Mouse (Mus musculus) lung, embryonic 14.5 days (tissue): Measurements from ENCODE around the gene Gm20388. TPM values are rescaled to one million over a fixed set of nuclear protein-coding genes. Genes with fewer than 3 reads are reported as not detected.
"Not testable (repeated sequence)": the region's sequence is repeated elsewhere in the genome, so short reads cannot be mapped to it uniquely, and the experiment has no call there.

Source experiments
- ATAC-seq: fragments of 200-750 bp; cut with Nextera tagmentation; 2 replicates; pipeline ENCODE4 v1.8.0; 2017; ENCODE audit warnings: mild to moderate bottlenecking, moderate TSS enrichment, moderate library complexity; ENCODE audit not compliant: insufficient read depth
- DNase-seq: peaks from one replicate; pipeline ENCODE4 v3.0.0-alpha.2; 2015
- H3K27ac ChIP-seq: fragments of 300-500 bp; sonication (generic); 2 replicates; pipeline ENCODE4 v1.5.1; 2014; ENCODE audit warnings: low read depth, mild to moderate bottlenecking, moderate library complexity
- H3K27me3 ChIP-seq: fragments of 300-500 bp; sonication (generic); 2 replicates; pipeline ENCODE4 v1.6.1; 2014; ENCODE audit warnings: low read length, control low read depth; ENCODE audit not compliant: insufficient read depth
- H3K36me3 ChIP-seq: fragments of 300-500 bp; sonication (generic); 2 replicates; pipeline ENCODE4 v1.6.1; 2014; ENCODE audit warnings: control low read depth; ENCODE audit not compliant: insufficient read depth
- H3K4me1 ChIP-seq: fragments of 300-500 bp; sonication (generic); 2 replicates; pipeline ENCODE4 v1.6.1; 2014; ENCODE audit warnings: antibody characterized with exemption, control low read depth; ENCODE audit not compliant: insufficient read depth
- H3K4me2 ChIP-seq: fragments of 300-500 bp; sonication (generic); 2 replicates; pipeline ENCODE4 v1.6.1; 2014; ENCODE audit warnings: mild to moderate bottlenecking
- H3K4me3 ChIP-seq: fragments of 300-500 bp; sonication (generic); 2 replicates; pipeline ENCODE4 v1.5.1; 2014; ENCODE audit warnings: low read depth, low read length
- H3K9ac ChIP-seq: fragments of 300-500 bp; sonication (generic); 2 replicates; pipeline ENCODE4 v1.6.1; 2014
- H3K9me3 ChIP-seq: fragments of 300-500 bp; sonication (generic); 2 replicates; pipeline ENCODE4 v1.6.1; 2016; ENCODE audit warnings: low read depth, low read length, control low read depth
- CTCF ChIP-seq: IDR thresholded peaks from 2 replicates; pipeline ENCODE4 v1.5.1; 2016; ENCODE audit warnings: antibody characterized with exemption, low read depth
- WGBS: fragments of 180-500 bp; shearing (Covaris S2); extraction: QIAGEN DNeasy Blood & Tissue Kit; methylation state at CpG from one replicate; pipeline ENCODE4 v1.1.7; 2014; 5-methylcytosine and 5-hydroxymethylcytosine counted together
- polyA plus RNA-seq: library from polyadenylated mRNA; unstranded; fragments of >200 nt; fragmentation: Nextera tagmentation; extraction: Ambion mirVana; gene quantifications from 2 replicates; pipeline ENCODE4 v1.2.1, GENCODE M21; 2014

Gene Gm20388
- polyA plus RNA-seq, 1 experiment from 2014 or later: not detected

DNA sequence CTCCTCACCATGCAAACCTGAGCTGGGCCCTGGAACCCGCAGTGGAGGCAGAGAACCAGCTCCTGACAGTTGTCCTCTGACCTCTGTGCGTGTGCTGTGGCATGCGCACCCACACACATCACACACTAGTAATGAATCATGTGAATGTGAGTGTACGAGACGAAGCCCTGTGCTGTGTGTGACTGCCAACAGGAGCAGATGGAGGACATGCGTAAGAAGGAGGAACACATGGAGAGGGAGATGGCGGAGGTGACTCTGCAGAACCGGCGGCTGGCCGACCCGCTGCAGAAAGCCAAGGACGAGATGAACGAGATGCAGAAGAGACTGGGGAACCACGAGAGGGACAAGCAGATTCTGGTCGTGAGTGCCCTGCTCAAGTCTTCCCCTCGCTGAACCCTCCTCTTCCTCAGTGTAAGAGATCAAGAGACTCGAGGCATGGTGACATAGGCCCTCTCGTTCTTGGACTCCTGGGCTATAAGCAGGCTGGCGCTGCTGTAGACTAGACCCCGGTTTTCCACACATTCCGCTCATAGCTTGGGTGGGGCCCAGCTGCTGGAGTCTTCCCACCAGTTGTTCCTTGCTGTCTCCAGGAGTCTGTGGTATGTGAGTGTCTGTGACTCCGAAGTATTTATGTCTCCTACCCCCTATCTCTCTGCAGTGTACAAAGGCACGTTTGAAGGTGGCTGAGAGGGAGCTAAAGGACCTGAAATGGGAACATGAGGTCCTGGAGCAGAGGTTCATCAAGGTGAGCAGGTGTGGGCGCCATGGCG is 3617.3 kb downstream of the Gm20388 start:
- Histone ChIP-seq H3K4me1 (no peaks in the 10 kb centered on the region), H3K4me2 (no peak overlapping the region), H3K4me3 (no peak overlapping the region), H3K27ac (no peak overlapping the region), H3K9ac (no peak overlapping the region), H3K36me3 (peaks cover 100% of the 10 kb centered on the region), H3K27me3 (no peaks in the 10 kb centered on the region), H3K9me3 (no peaks in the 10 kb centered on the region)
- ATAC-seq (no peak), DNase-seq (no peak)
- 86% methylated on average over 25 of the region's 25 CpGs for WGBS
- no peak for TF ChIP-seq CTCF

DNA sequence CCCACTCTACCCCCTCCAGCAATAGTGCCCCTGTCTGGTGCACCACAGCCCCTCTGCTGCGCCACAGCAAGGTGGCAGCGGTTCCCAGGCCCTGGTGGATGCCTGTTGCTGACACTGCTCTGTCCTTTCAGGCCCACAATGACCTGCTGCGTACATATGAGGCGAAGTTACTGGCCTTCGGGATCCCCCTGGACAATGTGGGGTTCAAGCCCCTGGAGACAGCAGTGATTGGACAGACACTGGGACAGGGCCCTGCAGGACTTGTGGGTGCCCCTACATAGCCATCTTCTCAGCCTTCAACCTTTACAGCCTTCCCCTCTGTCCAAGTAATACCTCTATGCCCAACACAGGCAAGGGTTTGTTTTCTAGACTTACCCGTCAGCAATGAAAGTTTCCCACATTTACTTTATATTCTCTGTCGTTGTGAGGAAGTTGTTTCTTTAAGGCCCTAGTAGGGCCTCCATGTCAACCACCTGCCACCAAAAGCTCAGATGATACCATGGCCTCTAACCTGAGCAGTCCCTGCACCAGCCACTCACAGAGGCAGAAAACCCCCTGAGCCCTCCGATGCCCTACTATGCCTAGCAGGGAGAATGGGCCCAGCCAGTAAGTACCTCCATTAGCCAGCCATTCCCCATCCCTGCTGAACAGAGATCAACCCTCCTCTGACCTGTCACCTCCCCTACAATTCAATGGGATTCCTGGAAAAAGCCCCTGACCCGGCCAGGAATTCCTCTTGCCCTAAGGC is 3625.8 kb downstream of the Gm20388 start:
- ATAC-seq: no peak
- H3K36me3 ChIP-seq: peaks cover 52% of the 10 kb centered on the region
- 86% methylated on average over 9 of the region's 9 CpGs for WGBS

DNA sequence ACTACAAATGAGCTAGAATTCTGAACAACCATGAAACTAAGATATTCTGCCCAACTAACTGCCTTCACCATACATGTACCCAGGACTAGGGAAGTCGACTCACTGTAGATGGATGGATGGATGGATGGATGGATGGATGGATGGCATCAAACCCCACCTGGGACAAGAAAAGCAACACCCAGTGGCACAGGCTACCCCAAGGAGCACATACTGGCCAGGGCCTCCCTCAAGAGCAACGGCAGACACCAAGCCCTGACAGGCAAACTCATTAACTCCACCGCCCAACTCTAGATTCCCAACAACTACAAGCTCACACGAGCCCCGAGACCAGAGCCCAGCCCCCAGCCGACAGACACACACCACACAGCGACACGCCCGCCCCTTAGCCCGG is 3626.3 kb downstream of the Gm20388 start:
- no peak overlapping the region for H3K4me3 ChIP-seq
- ATAC-seq: no peak

More for the DNA sequence above, 3625.8 kb downstream of the Gm20388 start:
- H3K27me3 ChIP-seq: no peaks in the 10 kb centered on the region
- H3K4me1 ChIP-seq: no peaks in the 10 kb centered on the region
- no peak overlapping the region for H3K9ac ChIP-seq
- no peaks in the 10 kb centered on the region for H3K9me3 ChIP-seq
- TF ChIP-seq CTCF: no peak
- no peak overlapping the region for H3K27ac ChIP-seq
- H3K4me3 ChIP-seq: no peak overlapping the region
- no peak overlapping the region for H3K4me2 ChIP-seq
- DNase-seq: no peak

DNA sequence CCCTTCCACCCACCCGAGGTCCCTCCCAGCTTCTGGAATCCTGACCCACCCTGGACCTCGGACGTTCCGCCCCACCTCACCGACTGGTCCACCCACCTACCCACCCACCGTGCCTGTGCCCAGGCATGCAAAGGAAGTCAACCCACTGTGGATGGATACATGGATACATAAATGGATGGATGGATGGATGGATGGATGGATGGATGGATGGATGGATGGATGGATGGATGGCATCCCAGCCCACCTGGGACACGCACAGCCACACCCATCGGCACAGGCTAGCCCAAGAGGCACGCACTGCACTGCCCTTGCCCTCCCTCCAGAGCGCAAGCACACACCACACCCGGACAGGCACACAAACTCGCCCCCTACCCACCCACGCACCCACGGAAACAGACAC is 3627.0 kb downstream of the Gm20388 start:
- H3K9ac ChIP-seq, H3K27ac ChIP-seq, H3K27me3 ChIP-seq, DNase-seq, H3K9me3 ChIP-seq, H3K4me1 ChIP-seq, H3K4me3 ChIP-seq, ATAC-seq, H3K4me2 ChIP-seq: not testable (repeated sequence)
- 69% methylated on average over 2 of the region's 14 CpGs for WGBS
- peaks cover 40% of the 10 kb centered on the region for H3K36me3 ChIP-seq

More for the DNA sequence above, 3626.3 kb downstream of the Gm20388 start:
- H3K4me1 ChIP-seq: no peaks in the 10 kb centered on the region
- TF ChIP-seq CTCF: no peak
- DNase-seq: no peak
- no peaks in the 10 kb centered on the region for H3K9me3 ChIP-seq
- WGBS: 29% methylated on average over 10 of the region's 10 CpGs
- no peak overlapping the region for H3K9ac ChIP-seq
- H3K4me2 ChIP-seq: no peak overlapping the region
- H3K36me3 ChIP-seq: peaks cover 46% of the 10 kb centered on the region
- H3K27me3 ChIP-seq: no peaks in the 10 kb centered on the region
- no peak overlapping the region for H3K27ac ChIP-seq

DNA sequence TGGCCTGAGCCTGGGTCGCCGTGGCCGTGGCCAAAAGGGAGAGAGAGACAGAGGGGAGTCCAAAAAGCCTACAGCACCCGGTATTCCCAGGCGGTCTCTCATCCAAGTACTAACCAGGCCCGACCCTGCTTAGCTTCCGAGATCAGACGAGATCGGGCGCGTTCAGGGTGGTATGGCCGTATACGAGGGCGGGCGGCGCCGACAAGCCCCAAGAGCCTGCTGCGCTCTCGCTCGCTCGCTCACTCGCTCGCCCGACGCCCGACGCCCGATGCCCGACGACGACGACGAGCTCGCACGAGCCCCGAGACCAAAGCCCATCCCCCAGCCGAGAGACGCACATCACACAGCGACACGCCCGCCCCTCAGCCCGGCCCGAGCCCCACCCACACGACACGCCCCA is 3653.6 kb downstream of the Gm20388 start:
- H3K27me3 ChIP-seq, H3K36me3 ChIP-seq, H3K4me3 ChIP-seq, DNase-seq, ATAC-seq, H3K9me3 ChIP-seq, H3K4me1 ChIP-seq, H3K27ac ChIP-seq, H3K4me2 ChIP-seq, H3K9ac ChIP-seq: not testable (repeated sequence)
- no CpG with 5 or more reads among the region's 45 CpGs for WGBS

DNA sequence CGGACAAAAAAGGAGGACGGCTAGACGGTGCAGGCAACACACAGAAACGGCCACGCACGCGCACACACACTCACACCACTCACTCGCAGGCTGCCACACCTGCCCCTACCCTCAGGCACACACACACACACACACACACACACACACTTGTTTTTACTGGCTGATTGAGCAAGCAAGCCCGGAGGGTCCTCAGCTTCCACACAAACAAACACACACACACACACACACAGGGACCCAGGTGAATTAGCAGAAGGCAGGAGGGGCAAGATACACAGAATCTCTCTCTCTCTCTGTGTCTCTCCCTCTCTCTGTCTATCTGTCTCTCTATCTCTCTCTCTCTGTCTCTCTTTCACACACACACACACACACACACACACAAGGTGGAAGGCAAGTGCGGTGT is 3664.7 kb downstream of the Gm20388 start:
- DNase-seq, H3K4me3 ChIP-seq, H3K4me1 ChIP-seq, H3K27ac ChIP-seq, H3K4me2 ChIP-seq, H3K9ac ChIP-seq, H3K9me3 ChIP-seq, H3K36me3 ChIP-seq, ATAC-seq, H3K27me3 ChIP-seq: not testable (repeated sequence)
- WGBS: 76% methylated on average over 2 of the region's 10 CpGs

DNA sequence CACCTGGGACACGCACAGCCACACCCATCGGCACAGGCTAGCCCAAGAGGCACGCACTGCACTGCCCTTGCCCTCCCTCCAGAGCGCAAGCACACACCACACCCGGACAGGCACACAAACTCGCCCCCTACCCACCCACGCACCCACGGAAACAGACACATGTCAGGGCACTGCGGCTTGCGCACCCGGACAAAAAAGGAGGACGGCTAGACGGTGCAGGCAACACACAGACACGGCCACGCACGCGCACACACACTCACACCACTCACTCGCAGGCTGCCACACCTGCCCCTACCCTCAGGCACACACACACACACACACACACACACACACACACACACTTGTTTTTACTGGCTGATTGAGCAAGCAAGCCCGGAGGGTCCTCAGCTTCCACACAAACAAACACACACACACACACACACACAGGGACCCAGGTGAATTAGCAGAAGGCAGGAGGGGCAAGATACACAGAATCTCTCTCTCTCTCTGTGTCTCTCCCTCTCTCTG is 3690.1 kb downstream of the Gm20388 start:
- not testable (repeated sequence) for H3K4me1 ChIP-seq, H3K36me3 ChIP-seq, H3K27me3 ChIP-seq, H3K9ac ChIP-seq, H3K4me3 ChIP-seq, ATAC-seq, DNase-seq, H3K4me2 ChIP-seq, H3K9me3 ChIP-seq, H3K27ac ChIP-seq
- 78% methylated on average over 13 of the region's 19 CpGs for WGBS

DNA sequence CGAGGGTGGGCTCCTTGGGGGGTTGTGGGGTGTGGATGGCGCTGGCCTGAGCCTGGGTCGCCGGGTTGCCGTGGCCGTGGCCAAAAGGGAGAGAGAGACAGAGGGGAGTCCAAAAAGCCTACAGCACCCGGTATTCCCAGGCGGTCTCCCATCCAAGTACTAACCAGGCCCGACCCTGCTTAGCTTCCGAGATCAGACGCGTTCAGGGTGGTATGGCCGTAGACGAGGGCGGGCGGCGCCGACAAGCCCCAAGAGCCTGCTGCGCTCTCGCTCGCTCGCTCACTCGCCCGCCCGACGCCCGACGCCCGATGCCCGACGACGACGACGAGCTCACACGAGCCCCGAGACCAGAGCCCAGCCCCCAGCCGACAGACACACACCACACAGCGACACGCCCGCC is 3690.8 kb downstream of the Gm20388 start:
- no CpG with 5 or more reads among the region's 40 CpGs for WGBS
- ATAC-seq: not testable (repeated sequence)

DNA sequence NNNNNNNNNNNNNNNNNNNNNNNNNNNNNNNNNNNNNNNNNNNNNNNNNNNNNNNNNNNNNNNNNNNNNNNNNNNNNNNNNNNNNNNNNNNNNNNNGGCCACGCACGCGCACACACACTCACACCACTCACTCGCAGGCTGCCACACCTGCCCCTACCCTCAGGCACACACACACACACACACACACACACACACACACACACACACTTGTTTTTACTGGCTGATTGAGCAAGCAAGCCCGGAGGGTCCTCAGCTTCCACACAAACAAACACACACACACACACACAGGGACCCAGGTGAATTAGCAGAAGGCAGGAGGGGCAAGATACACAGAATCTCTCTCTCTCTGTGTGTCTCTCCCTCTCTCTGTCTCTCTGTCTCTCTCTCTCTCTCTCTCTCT is 3702.0 kb downstream of the Gm20388 start:
- not testable (repeated sequence) for ATAC-seq, H3K4me2 ChIP-seq, H3K4me3 ChIP-seq, H3K27me3 ChIP-seq, H3K4me1 ChIP-seq, H3K36me3 ChIP-seq, DNase-seq, H3K27ac ChIP-seq, H3K9me3 ChIP-seq, H3K9ac ChIP-seq
- 60% methylated on average over 1 of the region's 5 CpGs for WGBS

More for the DNA sequence above, 3690.8 kb downstream of the Gm20388 start:
- H3K4me2 ChIP-seq, H3K4me3 ChIP-seq, H3K4me1 ChIP-seq, DNase-seq, H3K36me3 ChIP-seq, H3K27me3 ChIP-seq, H3K9me3 ChIP-seq, H3K9ac ChIP-seq, H3K27ac ChIP-seq: not testable (repeated sequence)

DNA sequence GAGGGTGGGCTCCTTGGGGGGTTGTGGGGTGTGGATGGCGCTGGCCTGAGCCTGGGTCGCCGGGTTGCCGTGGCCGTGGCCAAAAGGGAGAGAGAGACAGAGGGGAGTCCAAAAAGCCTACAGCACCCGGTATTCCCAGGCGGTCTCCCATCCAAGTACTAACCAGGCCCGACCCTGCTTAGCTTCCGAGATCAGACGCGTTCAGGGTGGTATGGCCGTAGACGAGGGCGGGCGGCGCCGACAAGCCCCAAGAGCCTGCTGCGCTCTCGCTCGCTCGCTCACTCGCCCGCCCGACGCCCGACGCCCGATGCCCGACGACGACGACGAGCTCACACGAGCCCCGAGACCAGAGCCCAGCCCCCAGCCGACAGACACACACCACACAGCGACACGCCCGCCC is 3712.9 kb downstream of the Gm20388 start:
- H3K4me3 ChIP-seq, H3K36me3 ChIP-seq, H3K4me1 ChIP-seq, H3K9ac ChIP-seq, ATAC-seq, H3K27ac ChIP-seq, DNase-seq, H3K4me2 ChIP-seq, H3K9me3 ChIP-seq: not testable (repeated sequence)
- WGBS: no CpG with 5 or more reads among the region's 39 CpGs
- peaks cover 13% of the 10 kb centered on the region for H3K27me3 ChIP-seq
